Mouse (Mus musculus): ENCODE data around the gene Nfic.

Gene Nfic

GRCm38 (mm10) chr10:81430141-81430830, 25.1 kb downstream of the Nfic start:
- DNase-seq (ENCODE audit: low spot score), result peak; percentile 73

- DNase-seq (ENCODE audit: low spot score), result peak; percentile 85
Measured at GRCm38 (mm10) chr10:81429605-81430061, 25.8 kb downstream of the Nfic start.

DNA sequence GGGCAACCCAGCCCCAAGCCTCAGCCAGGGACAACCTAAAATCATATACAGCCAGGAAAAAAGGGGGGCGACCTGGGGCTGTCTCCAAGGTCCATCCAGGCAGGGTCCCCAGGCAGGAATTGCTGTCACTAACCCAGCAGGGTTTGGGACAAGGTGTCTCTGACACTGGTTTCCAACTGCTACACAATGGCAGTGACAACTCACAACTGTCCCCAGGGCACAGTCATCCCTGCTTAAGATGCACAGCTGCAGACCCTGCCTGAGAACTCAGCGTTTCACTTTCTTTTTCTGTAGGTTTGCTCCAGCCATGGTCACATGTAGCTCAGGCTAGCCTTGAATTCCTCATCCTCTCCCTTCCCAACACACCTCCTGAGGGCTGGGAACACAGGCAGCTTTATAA, 26.3 kb downstream of the Nfic start:
- no peak for DNase-seq (ENCODE audit: low spot score)

DNA sequence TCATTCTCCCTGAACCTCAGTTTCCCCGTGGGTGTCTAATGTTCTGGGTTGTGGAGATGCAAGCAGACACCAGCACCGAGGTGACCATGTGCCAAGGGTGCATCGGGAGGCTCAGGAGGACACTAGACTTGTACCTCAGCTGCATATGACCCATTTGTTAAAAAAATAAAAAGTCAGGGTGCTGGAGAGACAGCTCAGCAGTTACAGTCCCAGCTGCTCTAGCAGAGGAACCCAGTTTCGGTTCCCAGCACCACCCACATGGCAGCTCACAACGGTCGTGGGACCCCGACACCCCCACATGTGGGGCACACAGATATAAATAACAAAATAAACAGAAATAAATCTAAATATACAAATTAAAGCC, 26.9 kb downstream of the Nfic start:
- DNase-seq (ENCODE audit: low spot score), result no peak

DNA sequence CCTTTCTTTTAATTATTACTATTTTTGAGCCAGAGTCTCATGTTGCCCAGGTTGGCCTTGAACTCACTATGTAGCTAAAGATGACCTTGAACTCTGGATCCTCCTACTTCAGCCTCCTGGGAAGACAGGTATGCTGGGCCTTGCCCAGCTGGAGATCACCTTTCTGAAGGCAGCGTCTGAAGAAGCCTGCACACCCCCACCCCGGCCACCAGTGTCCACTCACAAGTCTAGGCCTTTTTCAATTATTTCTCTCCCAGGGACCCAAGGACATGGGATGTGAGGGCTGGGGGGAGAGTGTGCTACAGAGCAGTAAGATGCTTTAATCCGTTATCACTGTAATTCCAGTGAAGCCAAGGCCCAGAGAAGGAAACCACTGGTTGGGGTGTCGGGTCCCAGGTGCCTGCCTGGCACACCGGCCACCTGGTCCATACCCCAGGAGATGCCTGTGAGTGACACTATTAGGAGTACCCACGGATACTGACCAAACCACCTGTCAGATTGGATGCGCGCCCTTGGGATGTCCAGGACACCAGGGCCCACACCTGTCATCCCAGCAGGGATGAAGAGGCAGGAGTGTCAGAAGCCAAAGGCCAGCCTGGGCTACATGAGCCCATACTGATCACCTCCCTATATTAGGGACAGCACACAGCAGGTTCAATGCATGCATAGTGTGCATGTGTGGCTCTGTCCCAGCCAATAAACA, 27.5 kb downstream of the Nfic start:
- DNase-seq (ENCODE audit: low spot score), result no peak

DNA sequence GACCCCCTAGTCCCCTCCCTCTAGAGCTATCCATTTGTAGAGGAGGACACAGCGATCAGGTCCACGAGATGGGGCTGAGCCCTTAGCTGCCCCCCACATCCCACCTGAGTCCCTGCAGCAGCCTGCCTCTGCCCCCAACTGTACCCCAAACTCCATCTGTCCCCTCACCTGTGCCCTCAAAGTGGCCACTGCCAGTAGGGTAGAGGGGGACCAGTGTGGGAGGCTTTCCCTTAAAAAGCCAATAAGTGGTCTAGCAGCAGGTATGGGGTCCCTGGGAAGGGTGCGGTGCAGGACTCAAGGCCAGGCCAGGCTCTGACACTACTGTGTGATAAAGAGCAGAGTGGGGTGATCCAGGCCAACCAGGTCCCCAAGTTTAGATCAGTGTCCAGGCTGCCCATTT, 28.1 kb downstream of the Nfic start:
- no peak for DNase-seq (ENCODE audit: low spot score)

- peak; percentile 39 for DNase-seq (ENCODE audit: low spot score)
Measured at GRCm38 (mm10) chr10:81426897-81427296, 28.5 kb downstream of the Nfic start.

- no peak for DNase-seq (ENCODE audit: low spot score)
Measured at GRCm38 (mm10) chr10:81426081-81426671, 29.3 kb downstream of the Nfic start.

- peak; percentile 80 for DNase-seq (ENCODE audit: low spot score)
Measured at GRCm38 (mm10) chr10:81425236-81425850, 30.1 kb downstream of the Nfic start.

DNA sequence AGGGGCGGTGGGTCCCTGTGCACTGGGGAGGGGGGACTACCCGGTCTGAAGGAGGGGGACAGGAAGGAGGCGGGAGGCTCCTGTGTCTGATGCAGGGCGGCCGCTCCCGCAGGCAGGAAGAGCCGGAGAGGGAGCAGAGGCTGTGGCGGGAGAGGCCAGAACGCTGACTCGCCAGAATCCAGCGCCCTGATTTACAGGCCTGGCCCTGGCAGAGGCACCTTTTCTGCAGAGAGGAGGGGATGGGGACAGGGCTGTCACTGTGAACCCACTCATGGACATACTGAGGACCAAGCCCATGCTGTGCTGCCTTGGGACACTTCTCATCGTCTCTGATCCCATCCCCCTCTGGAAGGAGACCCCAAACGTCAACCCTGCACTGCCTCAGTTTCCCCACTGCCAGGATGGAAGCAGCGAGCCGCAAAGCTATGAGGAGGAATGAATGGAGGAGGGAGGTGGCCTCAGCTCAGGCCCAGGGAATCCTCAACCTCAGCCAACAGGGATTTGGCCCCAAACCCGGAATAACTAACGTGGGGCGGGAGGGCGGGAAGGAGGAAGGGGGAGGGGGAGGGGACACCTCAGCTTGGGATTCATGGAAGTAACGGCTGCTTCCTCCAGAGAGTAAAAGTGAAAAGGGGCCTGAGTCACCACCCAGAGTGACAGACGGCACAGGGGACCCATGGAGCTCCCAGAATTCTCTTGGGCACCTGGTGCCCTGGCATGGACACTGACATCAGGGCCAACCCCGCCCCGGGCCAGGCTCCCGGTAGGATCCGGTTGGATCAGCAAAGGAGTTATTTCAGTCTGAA, 31.0 kb downstream of the Nfic start:
- peak; percentile 81 for DNase-seq (ENCODE audit: low spot score)

DNA sequence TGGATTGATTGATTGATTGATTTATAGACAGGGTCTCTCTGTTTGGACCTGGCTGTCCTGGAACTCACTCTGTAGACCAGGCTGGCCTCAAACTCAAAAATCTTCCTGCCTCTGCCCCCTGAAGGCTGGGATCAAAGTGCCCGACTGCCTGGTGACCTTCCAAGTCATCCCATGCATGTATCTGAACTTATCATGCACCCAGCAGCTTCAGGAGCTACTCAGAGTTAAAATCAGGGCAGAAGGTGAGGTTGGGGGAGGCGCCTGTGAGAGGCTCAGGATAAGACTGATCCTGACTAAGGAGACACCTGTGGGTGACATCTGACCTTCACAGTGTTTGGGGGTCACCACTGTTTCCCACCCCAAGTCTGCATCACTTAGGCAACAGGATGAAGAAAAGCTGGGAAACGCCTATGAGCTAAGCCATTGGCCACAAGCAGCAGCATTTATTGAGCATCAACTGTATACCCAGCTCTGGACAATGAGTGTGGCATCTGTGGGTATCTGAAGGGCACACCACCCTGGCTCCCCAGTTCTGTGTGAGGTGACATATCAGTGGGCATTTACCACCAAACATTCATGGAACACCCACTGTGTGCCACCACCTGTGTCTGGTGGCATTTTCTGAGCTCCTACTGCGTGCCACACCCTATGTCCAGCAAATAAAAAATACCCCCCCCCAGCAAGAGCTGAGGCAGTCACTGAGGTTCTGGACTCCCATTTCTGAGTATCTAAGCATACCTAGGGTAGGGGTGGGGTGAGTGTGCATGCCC, 31.8 kb downstream of the Nfic start:
- no peak for DNase-seq (ENCODE audit: low spot score)

DNA sequence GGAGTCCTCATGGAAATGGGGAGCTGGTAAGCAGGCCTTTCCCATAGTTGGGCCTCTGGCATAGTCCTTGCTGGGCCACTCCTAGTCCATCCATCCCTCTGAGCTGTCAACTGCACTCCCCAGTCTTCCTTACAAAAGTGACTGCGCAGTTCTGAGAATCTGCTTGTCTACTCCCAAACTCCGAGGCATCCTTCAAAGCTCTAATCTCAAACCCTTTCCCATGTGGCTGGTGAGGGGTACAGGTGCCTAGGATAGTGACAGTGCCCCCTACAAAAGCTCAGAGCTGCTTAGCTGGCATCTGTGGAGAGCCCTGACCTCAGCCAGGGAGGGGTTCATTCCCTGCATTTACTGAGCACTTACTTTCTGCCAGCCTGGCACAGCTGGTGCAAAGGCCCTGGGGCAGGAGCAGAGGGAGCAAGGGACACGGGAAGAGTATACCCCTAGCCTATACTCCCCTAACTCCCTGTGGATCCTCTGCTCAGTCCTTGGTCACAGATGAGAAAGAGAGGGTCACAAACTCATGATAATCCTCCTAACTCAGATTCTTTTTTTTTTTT, 32.7 kb downstream of the Nfic start:
- no peak for DNase-seq (ENCODE audit: low spot score)

DNA sequence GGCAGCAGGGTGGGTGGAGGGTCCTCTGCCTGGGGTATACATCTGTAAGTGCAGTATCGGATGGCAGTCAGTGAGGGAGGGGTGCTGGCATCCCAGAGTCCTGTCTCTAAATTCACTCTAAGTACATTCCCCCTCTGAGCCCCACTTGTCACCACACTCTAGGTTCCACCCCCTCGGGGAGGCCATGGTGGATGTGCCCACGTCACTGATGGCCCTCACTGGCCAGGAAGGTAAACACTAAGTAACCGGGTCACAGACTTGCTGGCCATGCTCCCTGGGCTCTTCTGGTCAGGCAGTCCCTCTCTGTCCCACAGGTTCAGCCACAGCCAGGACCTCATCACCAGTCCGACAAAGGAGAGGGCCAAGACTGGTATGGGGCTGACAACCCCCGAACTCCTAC, 33.2 kb downstream of the Nfic start:
- no peak for DNase-seq (ENCODE audit: low spot score)

- no peak for DNase-seq (ENCODE audit: low spot score)
Measured at GRCm38 (mm10) chr10:81421797-81422100, 33.7 kb downstream of the Nfic start.

- no peak for DNase-seq (ENCODE audit: low spot score)
Measured at GRCm38 (mm10) chr10:81421041-81421796, 34.2 kb downstream of the Nfic start.

DNA sequence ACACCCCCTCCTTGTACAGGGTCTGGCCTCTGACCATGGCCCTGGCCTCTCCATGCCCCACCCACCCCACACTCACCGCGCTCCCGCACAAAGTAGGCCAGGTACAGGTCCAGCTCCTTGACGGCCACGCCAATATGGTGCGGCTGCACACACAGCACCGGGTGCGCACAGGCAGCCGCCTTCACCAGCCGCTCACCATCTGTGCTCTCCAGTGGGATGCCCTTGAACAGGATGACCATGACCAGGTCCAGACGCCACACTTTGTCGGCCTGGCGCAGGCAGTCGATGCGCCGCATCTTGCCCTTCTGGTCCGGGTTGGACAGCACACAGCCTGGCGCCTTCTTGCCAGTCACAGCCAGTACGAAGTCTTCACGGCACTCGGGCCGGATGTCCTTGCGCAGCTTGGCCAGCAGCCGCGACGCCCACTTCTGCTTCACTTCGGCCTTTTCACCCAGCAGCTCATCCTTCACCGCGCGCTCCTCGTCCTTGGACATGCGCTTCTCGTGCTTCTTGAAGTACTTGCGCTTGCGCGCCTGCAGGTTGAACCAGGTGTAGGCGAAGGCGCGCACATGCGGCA, 35.2 kb downstream of the Nfic start:
- no peak for DNase-seq (ENCODE audit: low spot score)

DNA sequence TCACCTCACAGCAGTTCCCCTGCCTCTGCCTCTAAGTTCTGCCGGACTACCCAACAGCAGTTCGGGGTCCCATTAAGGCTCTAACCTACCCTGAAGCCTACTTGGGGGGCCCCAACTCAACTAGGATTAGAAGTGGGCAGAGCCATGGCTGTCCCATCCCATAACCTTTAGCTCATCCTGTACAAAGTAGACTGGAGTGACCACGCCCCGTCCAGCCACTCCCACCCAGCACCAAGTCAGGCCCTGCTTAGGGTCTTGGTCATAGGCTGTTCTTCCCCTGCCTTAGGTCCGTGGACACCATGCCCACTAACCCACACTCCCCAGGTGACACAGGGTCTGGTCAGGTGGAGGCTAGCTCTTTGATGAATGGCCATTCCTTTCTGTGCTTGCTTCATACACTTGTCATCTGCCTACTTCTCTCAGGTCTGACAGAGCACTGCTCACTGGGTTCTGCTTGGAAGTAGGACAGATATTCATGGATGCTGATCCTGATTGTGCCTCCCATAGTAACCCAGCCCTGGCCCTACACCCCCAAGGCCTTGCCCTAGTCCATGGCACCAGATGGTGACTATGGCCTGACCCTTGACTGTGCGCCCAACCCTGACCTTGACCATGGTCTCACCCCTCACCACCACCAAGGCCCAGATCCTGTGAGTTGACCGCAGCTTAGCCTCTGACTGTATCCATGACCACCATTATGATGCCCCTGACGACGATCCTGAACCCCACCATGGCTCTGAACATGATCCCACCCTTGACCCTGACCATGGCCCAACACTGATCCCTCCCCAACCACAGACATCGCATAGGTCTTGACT, 36.1 kb downstream of the Nfic start:
- DNase-seq (ENCODE audit: low spot score), result no peak

DNA sequence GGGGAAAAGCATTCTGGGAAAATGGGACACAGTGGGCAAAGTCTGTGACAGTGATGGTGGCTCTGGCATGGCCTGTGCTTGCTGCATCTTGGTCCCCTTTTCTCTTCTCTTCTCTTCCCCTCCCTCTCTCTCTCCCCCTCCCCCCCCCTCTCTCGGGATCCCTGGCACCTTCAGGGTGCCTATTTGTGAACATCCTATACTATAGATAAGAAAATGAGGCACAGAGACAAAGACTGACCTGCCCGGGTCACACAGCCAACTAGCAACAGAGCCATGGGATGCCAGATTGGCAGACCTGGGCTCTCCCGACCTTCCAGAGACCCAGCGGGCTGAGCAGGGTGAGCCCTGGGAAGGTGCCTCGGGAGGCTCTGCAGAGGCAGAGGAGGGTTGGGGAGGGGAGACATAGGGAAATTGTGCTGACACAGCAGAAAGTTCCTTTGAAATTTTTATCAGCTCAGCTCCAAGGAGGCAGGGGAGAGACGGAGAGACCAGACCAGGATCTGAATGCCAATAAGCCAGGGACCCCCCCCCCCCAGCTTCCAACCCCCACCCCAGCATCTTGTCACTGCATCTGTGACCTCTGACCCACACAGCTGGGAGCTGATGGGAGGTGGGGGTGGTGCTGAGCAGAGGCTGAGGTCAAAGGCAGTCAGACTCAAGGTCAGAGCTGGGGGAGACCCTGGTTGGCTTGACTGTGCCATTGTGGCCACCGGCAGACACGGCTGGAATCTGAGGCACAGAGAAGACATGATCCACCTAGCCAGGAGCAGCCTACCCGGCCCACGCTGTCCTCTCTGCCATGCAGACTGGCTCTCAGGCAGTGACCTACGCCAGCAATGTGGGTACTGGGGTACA, 37.0 kb downstream of the Nfic start:
- no peak for DNase-seq (ENCODE audit: low spot score)

Measured in adipocyte (in vitro differentiated cells).